Mouse (Mus musculus): ENCODE results near the gene Pof1b. TPM values are rescaled to one million over a fixed set of nuclear protein-coding genes. Genes with fewer than 3 reads are reported as not detected.

Gene Pof1b
- not detected for total RNA-seq (2021)
- long read RNA-seq, experiment 1, result 0 reads
- long read RNA-seq, experiment 2, result 0 reads

DNA sequence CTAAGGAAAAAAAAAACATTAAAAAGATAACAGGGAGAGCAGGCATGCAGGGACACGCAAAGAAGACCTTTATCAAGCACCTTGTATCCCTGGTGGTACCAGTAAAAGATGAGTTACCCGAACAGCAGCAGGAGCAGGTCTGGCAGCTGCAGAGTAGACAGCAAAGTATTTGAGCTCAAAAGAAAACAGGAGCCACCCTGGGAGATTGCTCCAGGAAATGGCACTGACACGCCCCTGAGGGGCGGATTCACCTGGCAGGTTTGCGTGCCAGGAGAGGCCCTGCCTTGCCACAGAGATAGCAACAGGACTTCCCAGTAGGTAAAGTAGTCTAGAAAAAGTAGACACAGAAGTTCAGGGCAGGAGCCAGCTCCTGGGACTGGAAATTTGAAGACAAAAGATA, at the start of gene Pof1b:
Pof1b (minus strand) TSS at position 144 of the 400 bp plus-strand sequence.
- intact Hi-C loops (cut with DNase I), result no loop called here
- H3K27ac ChIP-seq, result no peak within 1 kb of the TSS
- DNase-seq, result no peak
- no peak within 1 kb of the TSS for H3K4me3 ChIP-seq
- no peak for TF ChIP-seq CTCF (IDR thresholded peaks at IDR 0.05)

GRCm38 (mm10) chrX:112716587-112716986, 18.1 kb upstream of the Pof1b start:
- no peak for DNase-seq

DNA sequence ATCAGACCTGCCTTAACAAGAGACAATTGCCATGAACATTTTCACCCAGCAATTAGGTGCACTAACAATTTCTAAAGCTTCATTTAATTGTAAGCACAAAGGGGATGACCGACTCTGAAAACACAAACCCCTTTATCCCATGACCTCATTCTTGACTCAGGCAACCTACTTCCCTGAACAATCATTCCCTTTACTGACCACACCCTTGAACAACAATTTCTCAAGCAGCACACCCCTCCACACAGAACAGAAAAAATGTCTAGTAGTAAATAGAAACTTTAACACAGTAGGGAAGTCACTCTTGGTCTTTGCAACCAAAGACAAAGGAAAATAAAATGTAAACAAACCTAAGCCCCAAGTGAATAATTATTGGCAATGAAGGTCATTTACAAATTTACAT, 4.1 kb downstream of the Pof1b start:
- intact Hi-C loops (cut with DNase I), result no loop called here
- Histone ChIP-seq H3K4me3 (no peak overlapping the region), H3K27ac (no peak overlapping the region)
- no peak for TF ChIP-seq CTCF (IDR thresholded peaks at IDR 0.05)
- DNase-seq, result no peak

More at GRCm38 (mm10) chrX:112716587-112716986, 18.1 kb upstream of the Pof1b start:
- intact Hi-C loops (cut with DNase I), result no loop called here
- Histone ChIP-seq H3K4me3 (no peak overlapping the region), H3K27ac (no peak overlapping the region)
- no peak for TF ChIP-seq CTCF (IDR thresholded peaks at IDR 0.05)

DNA sequence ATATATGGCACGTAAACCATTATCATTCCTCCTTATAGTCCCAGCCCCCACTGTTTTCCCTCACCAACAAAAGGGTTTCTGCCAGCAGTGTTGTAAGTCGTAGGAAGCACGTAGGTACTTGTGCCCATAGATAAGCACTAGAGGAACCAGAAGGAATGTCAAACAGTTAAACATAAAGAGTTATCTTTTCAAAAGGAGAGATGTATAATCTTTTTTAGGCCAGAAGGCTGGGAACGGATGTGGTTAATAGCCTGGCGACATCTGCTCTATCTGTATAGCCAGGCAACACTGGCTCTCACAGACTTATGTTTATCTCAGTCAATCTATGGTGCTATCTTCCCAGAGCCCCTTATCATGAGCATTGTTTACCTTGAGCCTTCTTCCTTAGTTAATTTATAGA, 17.8 kb downstream of the Pof1b start:
- H3K27ac ChIP-seq, result no peak overlapping the region
- intact Hi-C loops (cut with DNase I), result no loop called here

GRCm38 (mm10) chrX:112675525-112675924, 22.9 kb downstream of the Pof1b start:
- Histone ChIP-seq H3K27ac (no peak overlapping the region), H3K4me3 (no peak overlapping the region)
- intact Hi-C loops (cut with DNase I), result no loop called here
- no peak for TF ChIP-seq CTCF (IDR thresholded peaks at IDR 0.05)
- no peak for DNase-seq

More for the DNA sequence above, 17.8 kb downstream of the Pof1b start:
- no peak for DNase-seq
- H3K4me3 ChIP-seq, result no peak overlapping the region
- TF ChIP-seq CTCF (IDR thresholded peaks at IDR 0.05), result no peak

GRCm38 (mm10) chrX:112601306-112602120, 96.9 kb downstream of the Pof1b start:
- TF ChIP-seq CTCF (IDR thresholded peaks at IDR 0.05), result no peak
- Histone ChIP-seq H3K27ac (no peak overlapping the region), H3K4me3 (peak overlapping the region; percentile 75)
- intact Hi-C loops (cut with DNase I), result no loop called here
- peak; percentile 18 for DNase-seq

- intact Hi-C loops (cut with DNase I), result no loop called here
- peak; percentile 28 for DNase-seq
- Histone ChIP-seq H3K4me3 (peak within 1 kb of the TSS; percentile 75), H3K27ac (no peak within 1 kb of the TSS)
- no peak for TF ChIP-seq CTCF (IDR thresholded peaks at IDR 0.05)
Observed at GRCm38 (mm10) chrX:112600511-112601305, 97.7 kb downstream of the Pof1b start, which contains the start of gene Zfp711. Gene Zfp711, plus strand, starts transcription at chrX:112600526.

Other genes with a start within 250 kb of the Pof1b start
- gene 2010106E10Rik, start 203.4 kb downstream of the Pof1b start, total RNA-seq (2021), result not detected
- gene Zfp711, start 98.1 kb downstream of the Pof1b start, total RNA-seq (2021), result under 1 TPM in 1 of 2 experiments, not detected in 1; 0.11 TPM